Mouse (Mus musculus): ENCODE measurements around the gene Itpr2. TPM values are rescaled to one million over a fixed set of nuclear protein-coding genes. Genes with fewer than 3 reads are reported as not detected.

Itpr2 gene
- polyA plus RNA-seq, 1 experiment from 2014 or later = 10.9 TPM

DNA sequence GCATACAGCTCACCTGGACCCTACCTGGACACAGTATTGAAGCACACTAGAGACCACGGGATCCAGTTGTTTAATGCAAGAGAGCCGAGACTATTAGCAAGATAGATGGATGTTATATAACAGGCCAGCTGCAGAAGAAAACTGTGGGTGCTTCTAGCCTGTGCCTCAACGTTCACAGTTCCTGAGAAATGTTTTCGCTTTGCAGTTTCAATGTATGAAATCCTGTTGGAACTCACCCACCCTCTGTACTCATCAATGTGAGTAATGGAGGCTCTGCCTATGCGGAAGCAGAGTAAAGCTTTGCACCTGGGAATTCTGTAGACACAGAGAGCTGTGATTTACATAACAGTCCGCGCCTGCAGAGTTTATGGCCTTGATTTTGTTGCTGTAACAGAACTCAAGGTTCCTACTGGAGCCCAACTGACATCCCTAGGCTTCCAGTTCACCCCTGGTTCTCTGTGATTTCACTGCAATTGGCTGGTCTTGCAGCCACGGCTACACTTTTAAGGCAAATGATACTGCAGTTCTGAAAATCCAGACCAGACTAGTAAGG, 344.0 kb downstream of the Itpr2 start:
- no peak for ATAC-seq (ENCODE audit: low FRiP score, low TSS enrichment)
- H3K4me1 ChIP-seq (replicated peaks; ENCODE audit: control insufficient read depth, insufficient read depth) = no peaks in the 10 kb centered on the region
- 57% methylated on average over 8 of the region's 8 CpGs for WGBS
- H3K4me3 ChIP-seq (ENCODE audit: low read depth, low read length) = no peak overlapping the region
- no peak for TF ChIP-seq CTCF (IDR thresholded peaks at IDR 0.05; ENCODE audit: low read depth)
- TF ChIP-seq EP300 (optimal IDR thresholded peaks at IDR 0.05) = no peak
- no peak for DNase-seq (ENCODE audit: low spot score)
- no peak overlapping the region for H3K27ac ChIP-seq (replicated peaks)
- H3K9ac ChIP-seq (ENCODE audit: low read length) = no peak overlapping the region
- no peaks in the 10 kb centered on the region for H3K36me3 ChIP-seq (ENCODE audit: control insufficient read depth, insufficient read depth, low read length)
- no peaks in the 10 kb centered on the region for H3K9me3 ChIP-seq (ENCODE audit: control insufficient read depth, low read length)
- H3K4me2 ChIP-seq (replicated peaks; ENCODE audit: low read depth) = no peak overlapping the region
- H3K27me3 ChIP-seq (ENCODE audit: control insufficient read depth, insufficient read depth, low read length) = no peaks in the 10 kb centered on the region

DNA sequence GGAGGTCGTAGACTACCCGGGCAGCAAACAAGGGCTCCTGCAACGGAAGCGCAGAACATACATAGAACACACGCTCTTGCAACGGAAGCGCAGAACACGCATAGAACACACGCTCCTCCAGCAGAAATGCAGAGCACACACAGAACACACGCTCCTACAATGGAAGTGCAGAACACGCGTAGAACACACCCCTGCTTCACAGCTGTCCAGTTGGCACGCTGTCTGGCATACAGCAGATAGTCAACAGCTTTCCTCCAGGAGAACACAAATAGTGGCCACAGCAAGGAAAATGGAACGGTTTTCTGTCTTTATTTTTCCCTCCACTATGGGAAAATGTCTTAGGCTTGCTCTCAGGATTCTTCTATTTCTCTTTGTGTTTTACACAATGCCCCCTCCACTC, 344.9 kb downstream of the Itpr2 start:
- ATAC-seq (ENCODE audit: low FRiP score, low TSS enrichment) = no peak
- Histone ChIP-seq H3K4me1 (replicated peaks; ENCODE audit: control insufficient read depth, insufficient read depth) (no peaks in the 10 kb centered on the region), H3K36me3 (ENCODE audit: control insufficient read depth, insufficient read depth, low read length) (no peaks in the 10 kb centered on the region), H3K4me2 (replicated peaks; ENCODE audit: low read depth) (no peak overlapping the region), H3K9ac (ENCODE audit: low read length) (no peak overlapping the region), H3K27ac (replicated peaks) (no peak overlapping the region), H3K9me3 (ENCODE audit: control insufficient read depth, low read length) (no peaks in the 10 kb centered on the region), H3K27me3 (ENCODE audit: control insufficient read depth, insufficient read depth, low read length) (no peaks in the 10 kb centered on the region), H3K4me3 (ENCODE audit: low read depth, low read length) (no peak overlapping the region)
- TF ChIP-seq EP300 (optimal IDR thresholded peaks at IDR 0.05) = no peak
- TF ChIP-seq CTCF (IDR thresholded peaks at IDR 0.05; ENCODE audit: low read depth) = no peak
- no peak for DNase-seq (ENCODE audit: low spot score)
- 92% methylated on average over 14 of the region's 14 CpGs for WGBS

DNA sequence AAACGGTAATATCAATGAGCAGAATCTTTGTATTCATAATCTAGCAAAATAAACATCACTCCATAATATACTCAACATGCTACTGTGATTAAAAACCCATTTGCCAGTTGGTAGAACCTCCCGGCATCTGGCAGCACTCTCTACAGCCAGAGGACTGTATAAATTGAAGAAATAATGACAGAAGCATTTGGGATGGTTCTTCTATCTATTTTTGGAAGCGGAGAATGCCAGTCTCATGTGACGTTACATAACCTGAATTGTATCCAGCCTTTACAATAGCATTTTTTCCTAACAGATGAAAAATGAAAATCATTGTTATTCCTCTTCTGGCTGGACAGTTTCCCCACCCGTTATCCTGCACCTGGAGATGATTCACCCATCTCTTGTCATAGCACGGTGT, 345.5 kb downstream of the Itpr2 start:
- Histone ChIP-seq H3K27ac (replicated peaks) (no peak overlapping the region), H3K4me1 (replicated peaks; ENCODE audit: control insufficient read depth, insufficient read depth) (no peaks in the 10 kb centered on the region), H3K9ac (ENCODE audit: low read length) (no peak overlapping the region), H3K36me3 (ENCODE audit: control insufficient read depth, insufficient read depth, low read length) (no peaks in the 10 kb centered on the region), H3K27me3 (ENCODE audit: control insufficient read depth, insufficient read depth, low read length) (no peaks in the 10 kb centered on the region), H3K4me3 (ENCODE audit: low read depth, low read length) (no peak overlapping the region), H3K9me3 (ENCODE audit: control insufficient read depth, low read length) (no peaks in the 10 kb centered on the region), H3K4me2 (replicated peaks; ENCODE audit: low read depth) (no peak overlapping the region)
- DNase-seq (ENCODE audit: low spot score) (no peak), ATAC-seq (ENCODE audit: low FRiP score, low TSS enrichment) (no peak)
- WGBS = 66% methylated on average over 6 of the region's 6 CpGs
- no peak for TF ChIP-seq CTCF (IDR thresholded peaks at IDR 0.05; ENCODE audit: low read depth)
- TF ChIP-seq EP300 (optimal IDR thresholded peaks at IDR 0.05) = no peak

- H3K4me2 ChIP-seq (replicated peaks; ENCODE audit: low read depth) = no peak overlapping the region
- no peaks in the 10 kb centered on the region for H3K27me3 ChIP-seq (ENCODE audit: control insufficient read depth, insufficient read depth, low read length)
Measured at GRCm38 (mm10) chr6:146155156-146155734, 346.8 kb downstream of the Itpr2 start.

GRCm38 (mm10) chr6:146152843-146153242, 349.2 kb downstream of the Itpr2 start:
- Histone ChIP-seq H3K9me3 (ENCODE audit: control insufficient read depth, low read length) (no peaks in the 10 kb centered on the region), H3K27ac (replicated peaks) (no peak overlapping the region), H3K9ac (ENCODE audit: low read length) (no peak overlapping the region), H3K4me2 (replicated peaks; ENCODE audit: low read depth) (no peak overlapping the region), H3K4me1 (replicated peaks; ENCODE audit: control insufficient read depth, insufficient read depth) (no peaks in the 10 kb centered on the region), H3K36me3 (ENCODE audit: control insufficient read depth, insufficient read depth, low read length) (no peaks in the 10 kb centered on the region), H3K4me3 (ENCODE audit: low read depth, low read length) (no peak overlapping the region), H3K27me3 (ENCODE audit: control insufficient read depth, insufficient read depth, low read length) (no peaks in the 10 kb centered on the region)
- DNase-seq (ENCODE audit: low spot score) = no peak
- TF ChIP-seq EP300 (optimal IDR thresholded peaks at IDR 0.05) = no peak
- no peak for TF ChIP-seq CTCF (IDR thresholded peaks at IDR 0.05; ENCODE audit: low read depth)
- ATAC-seq (ENCODE audit: low FRiP score, low TSS enrichment) = no peak
- WGBS = 67% methylated on average over 5 of the region's 5 CpGs

More at GRCm38 (mm10) chr6:146155156-146155734, 346.8 kb downstream of the Itpr2 start:
- TF ChIP-seq EP300 (optimal IDR thresholded peaks at IDR 0.05) = no peak
- no peak for TF ChIP-seq CTCF (IDR thresholded peaks at IDR 0.05; ENCODE audit: low read depth)
- H3K9ac ChIP-seq (ENCODE audit: low read length) = no peak overlapping the region
- H3K9me3 ChIP-seq (ENCODE audit: control insufficient read depth, low read length) = no peaks in the 10 kb centered on the region
- ATAC-seq (ENCODE audit: low FRiP score, low TSS enrichment) (no peak), DNase-seq (ENCODE audit: low spot score) (no peak)
- no peaks in the 10 kb centered on the region for H3K36me3 ChIP-seq (ENCODE audit: control insufficient read depth, insufficient read depth, low read length)
- no peaks in the 10 kb centered on the region for H3K4me1 ChIP-seq (replicated peaks; ENCODE audit: control insufficient read depth, insufficient read depth)
- H3K27ac ChIP-seq (replicated peaks) = no peak overlapping the region
- no peak overlapping the region for H3K4me3 ChIP-seq (ENCODE audit: low read depth, low read length)
- WGBS = 90% methylated on average over 8 of the region's 8 CpGs

GRCm38 (mm10) chr6:146140966-146141585, 360.9 kb downstream of the Itpr2 start:
- no peaks in the 10 kb centered on the region for H3K36me3 ChIP-seq (ENCODE audit: control insufficient read depth, insufficient read depth, low read length)
- no peak overlapping the region for H3K9ac ChIP-seq (ENCODE audit: low read length)
- no peaks in the 10 kb centered on the region for H3K4me1 ChIP-seq (replicated peaks; ENCODE audit: control insufficient read depth, insufficient read depth)
- WGBS = 85% methylated on average over 4 of the region's 4 CpGs
- no peak for TF ChIP-seq EP300 (optimal IDR thresholded peaks at IDR 0.05)
- no peak for TF ChIP-seq CTCF (IDR thresholded peaks at IDR 0.05; ENCODE audit: low read depth)
- ATAC-seq (ENCODE audit: low FRiP score, low TSS enrichment) = no peak; the same call in 1 of the 2 replicates
- H3K27ac ChIP-seq (replicated peaks) = no peak overlapping the region
- H3K4me2 ChIP-seq (replicated peaks; ENCODE audit: low read depth) = no peak overlapping the region
- DNase-seq (ENCODE audit: low spot score) = no peak
- no peaks in the 10 kb centered on the region for H3K27me3 ChIP-seq (ENCODE audit: control insufficient read depth, insufficient read depth, low read length)
- peaks cover 1% of the 10 kb centered on the region; the same call in 1 of the 2 replicates for H3K9me3 ChIP-seq (ENCODE audit: control insufficient read depth, low read length)
- no peak overlapping the region for H3K4me3 ChIP-seq (ENCODE audit: low read depth, low read length)

All from stomach, postnatal 0 days (tissue).